Mouse (Mus musculus) heart, embryonic 15.5 days (tissue): ENCODE results near the gene Trim40. TPM values are rescaled to one million over a fixed set of nuclear protein-coding genes. Genes with fewer than 3 reads are reported as not detected.

Experiments used
- ATAC-seq: fragments of 200-750 bp; cut with Nextera tagmentation; replicated peaks from 2 replicates; pipeline ENCODE4 v1.8.0; 2017; ENCODE audit warnings: low read depth, moderate TSS enrichment; ENCODE audit not compliant: insufficient number of reproducible peaks, insufficient read depth, low FRiP score
- H3K27ac ChIP-seq: fragments of 300-500 bp; sonication (generic); 2 replicates; pipeline ENCODE4 v1.5.1; 2015; ENCODE audit warnings: mild to moderate bottlenecking, inconsistent platforms
- H3K27me3 ChIP-seq: fragments of 300-500 bp; sonication (generic); 2 replicates; pipeline ENCODE4 v1.6.1; 2015; ENCODE audit warnings: inconsistent platforms
- H3K36me3 ChIP-seq: fragments of 300-500 bp; sonication (generic); 2 replicates; pipeline ENCODE4 v1.6.1; 2015; ENCODE audit warnings: mild to moderate bottlenecking, inconsistent platforms
- H3K4me1 ChIP-seq: fragments of 300-500 bp; sonication (generic); replicated peaks from 2 replicates; pipeline ENCODE4 v1.6.1; 2015; ENCODE audit warnings: inconsistent platforms
- H3K4me2 ChIP-seq: fragments of 300-500 bp; sonication (generic); 2 replicates; pipeline ENCODE4 v1.6.1; 2015; ENCODE audit warnings: inconsistent platforms, mild to moderate bottlenecking, moderate library complexity
- H3K4me3 ChIP-seq: fragments of 300-500 bp; sonication (generic); 2 replicates; pipeline ENCODE4 v1.5.1; 2015; ENCODE audit warnings: mild to moderate bottlenecking, inconsistent platforms
- H3K9ac ChIP-seq: fragments of 300-500 bp; sonication (generic); 2 replicates; pipeline ENCODE4 v1.6.1; 2015; ENCODE audit warnings: mild to moderate bottlenecking, inconsistent platforms
- H3K9me3 ChIP-seq: fragments of 300-500 bp; sonication (generic); replicated peaks from 2 replicates; pipeline ENCODE4 v1.6.1; 2016; ENCODE audit warnings: inconsistent platforms
- WGBS: fragments of 180-500 bp; shearing (Covaris S2); methylation state at CpG from one replicate; pipeline ENCODE4 v1.1.7; 2015; ENCODE audit warnings: mixed read lengths; 5-methylcytosine and 5-hydroxymethylcytosine counted together
- polyA plus RNA-seq: library from polyadenylated mRNA; unstranded; fragments of >200 nt; fragmentation: Nextera tagmentation; extraction: Ambion mirVana; gene quantifications from 2 replicates; pipeline ENCODE4 v1.2.1, GENCODE M21; 2015

Trim40 gene
- polyA plus RNA-seq, 1 experiment from 2014 or later: not detected

- Histone ChIP-seq H3K4me3 (no peak overlapping the region), H3K27me3 (no peaks in the 10 kb centered on the region), H3K27ac (no peak overlapping the region), H3K4me2 (no peak overlapping the region), H3K9me3 (no peaks in the 10 kb centered on the region), H3K9ac (no peak overlapping the region), H3K4me1 (no peaks in the 10 kb centered on the region), H3K36me3 (peaks cover 49% of the 10 kb centered on the region)
- no peak for ATAC-seq
- WGBS: 84% methylated on average over 3 of the region's 3 CpGs
These were observed 31.7 kb downstream of the Trim40 start for GRCm38 (mm10) chr17:36858181-36858580.

- no peak for ATAC-seq
- H3K27me3 ChIP-seq: no peaks in the 10 kb centered on the region
- H3K4me3 ChIP-seq: no peak overlapping the region
- H3K9ac ChIP-seq: no peak overlapping the region
- WGBS: 87% methylated on average over 4 of the region's 4 CpGs
- H3K27ac ChIP-seq: no peak overlapping the region
- H3K36me3 ChIP-seq: peaks cover 68% of the 10 kb centered on the region
- H3K9me3 ChIP-seq: no peaks in the 10 kb centered on the region
- H3K4me2 ChIP-seq: no peak overlapping the region
- 0 out of 2 replicates have a peak, but pooled peaks cover 2% of the 10 kb centered on the region for H3K4me1 ChIP-seq
These were observed 33.7 kb downstream of the Trim40 start for GRCm38 (mm10) chr17:36856236-36856635.

GRCm38 (mm10) chr17:36855484-36855883 lies 34.4 kb downstream of the Trim40 start:
- Histone ChIP-seq H3K4me2 (no peak overlapping the region), H3K27ac (no peak overlapping the region), H3K4me3 (no peak overlapping the region), H3K4me1 (0 out of 2 replicates have a peak, but pooled peaks cover 2% of the 10 kb centered on the region), H3K9me3 (no peaks in the 10 kb centered on the region), H3K9ac (no peak overlapping the region), H3K36me3 (peaks cover 73% of the 10 kb centered on the region), H3K27me3 (no peaks in the 10 kb centered on the region)
- no peak for ATAC-seq
- WGBS: 87% methylated on average over 3 of the region's 3 CpGs

GRCm38 (mm10) chr17:36851627-36852026 lies 38.3 kb downstream of the Trim40 start:
- no peaks in the 10 kb centered on the region for H3K9me3 ChIP-seq
- ATAC-seq: no peak
- peaks cover 45% of the 10 kb centered on the region for H3K36me3 ChIP-seq
- no peak overlapping the region for H3K4me2 ChIP-seq
- 0 out of 2 replicates have a peak, but pooled peaks cover 2% of the 10 kb centered on the region for H3K4me1 ChIP-seq
- no peak overlapping the region for H3K4me3 ChIP-seq
- H3K27me3 ChIP-seq: no peaks in the 10 kb centered on the region
- H3K9ac ChIP-seq: no peak overlapping the region
- 42% methylated on average over 5 of the region's 5 CpGs for WGBS
- H3K27ac ChIP-seq: no peak overlapping the region

GRCm38 (mm10) chr17:36851200-36851599 lies 38.7 kb downstream of the Trim40 start:
- 0 out of 2 replicates have a peak, but pooled peaks cover 2% of the 10 kb centered on the region for H3K4me1 ChIP-seq
- H3K4me3 ChIP-seq: no peak overlapping the region
- WGBS: 59% methylated on average over 5 of the region's 5 CpGs
- H3K9ac ChIP-seq: no peak overlapping the region
- peaks cover 40% of the 10 kb centered on the region for H3K36me3 ChIP-seq
- no peak for ATAC-seq
- no peaks in the 10 kb centered on the region for H3K9me3 ChIP-seq
- no peak overlapping the region for H3K27ac ChIP-seq
- H3K4me2 ChIP-seq: no peak overlapping the region
- H3K27me3 ChIP-seq: no peaks in the 10 kb centered on the region

- H3K9me3 ChIP-seq: no peaks in the 10 kb centered on the region
- no peak overlapping the region for H3K27ac ChIP-seq
- 87% methylated on average over 2 of the region's 2 CpGs for WGBS
- no peak for ATAC-seq
- peaks cover 6% of the 10 kb centered on the region; the same call in 1 of the 2 replicates for H3K4me1 ChIP-seq
- no peaks in the 10 kb centered on the region for H3K27me3 ChIP-seq
- H3K4me3 ChIP-seq: no peak overlapping the region
- no peak overlapping the region for H3K4me2 ChIP-seq
- peaks cover 36% of the 10 kb centered on the region for H3K36me3 ChIP-seq
- no peak overlapping the region for H3K9ac ChIP-seq
These were observed 39.9 kb downstream of the Trim40 start for GRCm38 (mm10) chr17:36849992-36850391.

GRCm38 (mm10) chr17:36848911-36849310 lies 41.0 kb downstream of the Trim40 start:
- 72% methylated on average over 5 of the region's 5 CpGs for WGBS
- Histone ChIP-seq H3K27me3 (no peaks in the 10 kb centered on the region), H3K36me3 (peaks cover 28% of the 10 kb centered on the region), H3K4me2 (no peak overlapping the region), H3K9me3 (no peaks in the 10 kb centered on the region), H3K9ac (no peak overlapping the region), H3K27ac (no peak overlapping the region), H3K4me1 (peaks cover 16% of the 10 kb centered on the region), H3K4me3 (no peak overlapping the region)
- ATAC-seq: no peak

- Histone ChIP-seq H3K36me3 (no peaks in the 10 kb centered on the region), H3K27ac (no peak overlapping the region), H3K9ac (no peak overlapping the region), H3K4me1 (peaks cover 22% of the 10 kb centered on the region), H3K4me3 (no peak overlapping the region), H3K9me3 (no peaks in the 10 kb centered on the region), H3K4me2 (no peak overlapping the region), H3K27me3 (no peaks in the 10 kb centered on the region)
- ATAC-seq: 0 out of 2 replicates have a peak, but pooled peaks have one; percentile 27
- WGBS: 50% methylated on average over 1 of the region's 1 CpGs
These were observed 45.2 kb downstream of the Trim40 start for GRCm38 (mm10) chr17:36844725-36845124.

- ATAC-seq: no peak
- H3K4me3 ChIP-seq: no peak overlapping the region
- 0 out of 2 replicates have a peak, but pooled peaks cover 3% of the 10 kb centered on the region for H3K36me3 ChIP-seq
- no peaks in the 10 kb centered on the region for H3K27me3 ChIP-seq
- no peak overlapping the region for H3K9ac ChIP-seq
- H3K4me2 ChIP-seq: no peak overlapping the region
- H3K9me3 ChIP-seq: no peaks in the 10 kb centered on the region
- H3K4me1 ChIP-seq: peaks cover 22% of the 10 kb centered on the region
- 0 out of 2 replicates have a peak overlapping the region, but pooled peaks have one; percentile 7 for H3K27ac ChIP-seq
These were observed 45.6 kb downstream of the Trim40 start for GRCm38 (mm10) chr17:36844286-36844719.

GRCm38 (mm10) chr17:36843696-36844095 lies 46.2 kb downstream of the Trim40 start:
- no peak overlapping the region for H3K27ac ChIP-seq
- peaks cover 22% of the 10 kb centered on the region for H3K4me1 ChIP-seq
- no peaks in the 10 kb centered on the region for H3K27me3 ChIP-seq
- ATAC-seq: no peak
- no peak overlapping the region for H3K4me2 ChIP-seq
- H3K4me3 ChIP-seq: no peak overlapping the region
- no peak overlapping the region for H3K9ac ChIP-seq
- H3K9me3 ChIP-seq: no peaks in the 10 kb centered on the region
- 74% methylated on average over 7 of the region's 7 CpGs for WGBS
- H3K36me3 ChIP-seq: 0 out of 2 replicates have a peak, but pooled peaks cover 5% of the 10 kb centered on the region

GRCm38 (mm10) chr17:36840961-36841445 lies 48.9 kb downstream of the Trim40 start:
- H3K4me2 ChIP-seq: no peak overlapping the region
- no peak overlapping the region for H3K4me3 ChIP-seq
- H3K9me3 ChIP-seq: no peaks in the 10 kb centered on the region
- H3K27me3 ChIP-seq: no peaks in the 10 kb centered on the region
- 0 out of 2 replicates have a peak, but pooled peaks cover 5% of the 10 kb centered on the region for H3K36me3 ChIP-seq
- no peak overlapping the region for H3K27ac ChIP-seq
- H3K4me1 ChIP-seq: peaks cover 34% of the 10 kb centered on the region
- H3K9ac ChIP-seq: no peak overlapping the region
- no peak for ATAC-seq

- Histone ChIP-seq H3K27ac (no peak overlapping the region), H3K4me2 (no peak overlapping the region), H3K4me3 (no peak overlapping the region), H3K4me1 (peaks cover 32% of the 10 kb centered on the region), H3K9ac (no peak overlapping the region), H3K9me3 (no peaks in the 10 kb centered on the region), H3K36me3 (0 out of 2 replicates have a peak, but pooled peaks cover 5% of the 10 kb centered on the region), H3K27me3 (no peaks in the 10 kb centered on the region)
- 71% methylated on average over 3 of the region's 3 CpGs for WGBS
- no peak for ATAC-seq
These were observed 50.0 kb downstream of the Trim40 start for GRCm38 (mm10) chr17:36839931-36840330.
